Mouse (Mus musculus) myocyte (in vitro differentiated cells): Measurements from ENCODE around the gene Sirpa.

Source experiments
- POLR2A ChIP-seq: IDR thresholded peaks from one replicate; pipeline ENCODE4 v1.6.1; 2011; ENCODE audit warnings: low read depth, mild to moderate bottlenecking, control low read depth, moderate library complexity; ENCODE audit not compliant: insufficient read length
- TCF3 ChIP-seq: IDR thresholded peaks from one replicate; pipeline ENCODE4 v1.6.1; 2011; ENCODE audit warnings: low read depth, control low read depth; ENCODE audit not compliant: insufficient read length

DNA sequence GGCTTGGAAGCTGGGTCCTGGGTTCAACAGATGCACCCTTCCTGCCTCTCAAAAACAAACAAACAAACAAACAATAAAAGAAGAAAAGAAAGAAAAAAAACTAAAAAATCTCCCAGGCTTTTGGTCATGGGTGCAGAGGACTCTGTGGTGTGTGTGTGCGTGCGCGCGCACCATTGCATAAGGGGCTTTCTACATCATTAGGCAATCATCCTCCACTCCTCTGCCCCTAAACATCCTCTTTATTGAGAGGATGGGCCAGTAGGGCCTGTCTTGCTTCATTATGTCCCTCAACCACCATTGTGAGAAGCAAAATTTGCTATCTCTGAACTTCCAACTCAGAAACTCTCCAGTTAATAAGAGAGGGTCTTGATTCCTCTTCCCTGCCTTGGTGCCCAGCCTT lies 738 bp upstream of the Sirpa start:
- TF ChIP-seq POLR2A (no peak), TCF3 (no peak)
